Mouse (Mus musculus): ENCODE data around the gene Uqcr10. TPM values are rescaled to one million over a fixed set of nuclear protein-coding genes. Genes with fewer than 3 reads are reported as not detected.

Uqcr10 gene
- polyA plus RNA-seq, 1 experiment, result 1,259 TPM

- 59% methylated on average over 10 of the region's 10 CpGs for WGBS
- TF ChIP-seq POLR2A (IDR thresholded peaks at IDR 0.05; ENCODE audit: insufficient read depth, low read depth, low read length), result no peak
- TF ChIP-seq CTCF (IDR thresholded peaks at IDR 0.05; ENCODE audit: insufficient read depth, low read depth, low read length), result no peak
- H3K4me1 ChIP-seq (ENCODE audit: control insufficient read depth, insufficient read depth, low read length), result peaks cover 9% of the 10 kb centered on the region; the same call in 1 of the 2 replicates
- H3K4me3 ChIP-seq (ENCODE audit: insufficient read depth, low read depth, low read length), result no peak overlapping the region
- H3K27ac ChIP-seq (ENCODE audit: insufficient read depth, low read depth, low read length), result no peak overlapping the region
Observed at GRCm38 (mm10) chr11:4737682-4738081, 33.5 kb upstream of the Uqcr10 start.

DNA sequence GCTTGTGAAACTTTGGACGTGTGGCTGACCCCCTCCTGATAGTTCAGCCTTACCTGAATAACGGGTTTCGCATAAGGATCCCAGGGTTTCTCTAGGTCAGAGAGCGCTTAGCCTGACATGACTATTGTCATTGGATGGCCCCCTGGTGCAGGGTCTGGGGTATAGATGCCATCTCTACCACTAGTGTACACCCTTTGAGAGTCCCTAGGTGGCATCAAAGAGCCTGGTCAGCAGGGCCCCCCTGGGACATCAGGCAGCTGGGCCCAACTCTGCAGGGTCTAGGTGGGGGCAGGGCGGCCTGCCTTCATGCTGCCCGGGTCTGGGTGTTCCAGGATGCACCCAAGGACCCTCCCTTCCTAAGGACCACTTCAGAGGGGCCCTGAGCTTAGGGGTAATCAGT, 32.2 kb upstream of the Uqcr10 start:
- Histone ChIP-seq H3K4me1 (ENCODE audit: control insufficient read depth, insufficient read depth, low read length) (peaks cover 9% of the 10 kb centered on the region; the same call in 1 of the 2 replicates), H3K27ac (ENCODE audit: insufficient read depth, low read depth, low read length) (no peak overlapping the region), H3K4me3 (ENCODE audit: insufficient read depth, low read depth, low read length) (no peak overlapping the region)
- 72% methylated on average over 6 of the region's 6 CpGs for WGBS
- TF ChIP-seq POLR2A (IDR thresholded peaks at IDR 0.05; ENCODE audit: insufficient read depth, low read depth, low read length), result no peak
- TF ChIP-seq CTCF (IDR thresholded peaks at IDR 0.05; ENCODE audit: insufficient read depth, low read depth, low read length), result no peak

GRCm38 (mm10) chr11:4734179-4734578, 30.0 kb upstream of the Uqcr10 start:
- 59% methylated on average over 12 of the region's 12 CpGs for WGBS
- Histone ChIP-seq H3K4me1 (ENCODE audit: control insufficient read depth, insufficient read depth, low read length) (peaks cover 5% of the 10 kb centered on the region; the same call in 1 of the 2 replicates), H3K27ac (ENCODE audit: insufficient read depth, low read depth, low read length) (no peak overlapping the region), H3K4me3 (ENCODE audit: insufficient read depth, low read depth, low read length) (no peak overlapping the region)
- TF ChIP-seq CTCF (IDR thresholded peaks at IDR 0.05; ENCODE audit: insufficient read depth, low read depth, low read length) (no peak), POLR2A (IDR thresholded peaks at IDR 0.05; ENCODE audit: insufficient read depth, low read depth, low read length) (no peak)

DNA sequence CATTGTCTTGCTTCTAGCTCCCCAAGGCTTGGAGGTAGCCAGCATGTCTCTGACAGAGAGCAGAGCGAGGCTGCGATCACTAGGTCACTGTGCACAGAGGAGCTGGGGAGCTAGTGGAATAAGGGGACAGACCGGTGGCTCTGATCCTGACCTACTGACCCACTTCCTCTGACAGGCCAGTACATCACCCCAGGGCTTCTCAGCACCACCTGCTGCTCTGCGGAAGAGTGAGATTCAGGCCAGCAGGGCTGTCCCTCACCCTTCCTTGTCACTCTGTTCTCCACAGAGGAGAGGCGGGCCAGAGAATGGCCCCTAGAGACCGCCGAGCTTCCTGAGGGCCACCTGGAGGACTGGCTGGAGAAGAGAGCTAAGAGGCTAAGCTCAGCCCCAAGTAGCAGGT, 27.6 kb upstream of the Uqcr10 start:
- no peaks in the 10 kb centered on the region for H3K4me1 ChIP-seq (ENCODE audit: control insufficient read depth, insufficient read depth, low read length)
- no peak overlapping the region for H3K4me3 ChIP-seq (ENCODE audit: insufficient read depth, low read depth, low read length)
- TF ChIP-seq CTCF (IDR thresholded peaks at IDR 0.05; ENCODE audit: insufficient read depth, low read depth, low read length) (no peak), POLR2A (IDR thresholded peaks at IDR 0.05; ENCODE audit: insufficient read depth, low read depth, low read length) (no peak)
- whole genome bisulfite sequencing, result 78% methylated on average over 7 of the region's 7 CpGs
- no peak overlapping the region for H3K27ac ChIP-seq (ENCODE audit: insufficient read depth, low read depth, low read length)

DNA sequence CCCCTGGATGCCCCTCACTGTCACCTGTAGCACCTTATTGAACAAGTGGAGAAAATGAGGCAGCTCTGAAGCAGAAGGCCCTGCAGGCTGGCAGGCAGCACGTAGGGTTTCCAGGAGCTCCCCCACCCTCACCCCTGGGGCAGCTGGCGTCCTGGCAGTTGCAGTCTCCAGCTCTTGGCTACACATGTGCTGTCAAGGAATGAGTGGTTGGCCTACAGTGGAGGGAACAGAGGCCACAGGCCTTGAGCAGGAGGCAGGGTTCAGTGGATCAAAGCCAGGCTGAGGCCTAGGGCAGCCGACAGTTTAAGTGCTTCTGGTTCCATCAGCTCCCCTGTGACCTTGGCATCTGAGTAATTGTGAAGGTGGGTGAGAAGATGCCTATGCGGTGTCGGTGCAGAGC, 26.8 kb upstream of the Uqcr10 start:
- Histone ChIP-seq H3K4me3 (ENCODE audit: insufficient read depth, low read depth, low read length) (no peak overlapping the region), H3K27ac (ENCODE audit: insufficient read depth, low read depth, low read length) (no peak overlapping the region), H3K4me1 (ENCODE audit: control insufficient read depth, insufficient read depth, low read length) (no peaks in the 10 kb centered on the region)
- WGBS, result 82% methylated on average over 5 of the region's 5 CpGs
- TF ChIP-seq POLR2A (IDR thresholded peaks at IDR 0.05; ENCODE audit: insufficient read depth, low read depth, low read length), result no peak
- TF ChIP-seq CTCF (IDR thresholded peaks at IDR 0.05; ENCODE audit: insufficient read depth, low read depth, low read length), result no peak

- TF ChIP-seq POLR2A (IDR thresholded peaks at IDR 0.05; ENCODE audit: insufficient read depth, low read depth, low read length), result no peak
- no peak for TF ChIP-seq CTCF (IDR thresholded peaks at IDR 0.05; ENCODE audit: insufficient read depth, low read depth, low read length)
- H3K4me3 ChIP-seq (ENCODE audit: insufficient read depth, low read depth, low read length), result no peak overlapping the region
- no peaks in the 10 kb centered on the region for H3K4me1 ChIP-seq (ENCODE audit: control insufficient read depth, insufficient read depth, low read length)
- 90% methylated on average over 6 of the region's 6 CpGs for WGBS
- no peak overlapping the region for H3K27ac ChIP-seq (ENCODE audit: insufficient read depth, low read depth, low read length)
Observed at GRCm38 (mm10) chr11:4730096-4730495, 26.0 kb upstream of the Uqcr10 start.

DNA sequence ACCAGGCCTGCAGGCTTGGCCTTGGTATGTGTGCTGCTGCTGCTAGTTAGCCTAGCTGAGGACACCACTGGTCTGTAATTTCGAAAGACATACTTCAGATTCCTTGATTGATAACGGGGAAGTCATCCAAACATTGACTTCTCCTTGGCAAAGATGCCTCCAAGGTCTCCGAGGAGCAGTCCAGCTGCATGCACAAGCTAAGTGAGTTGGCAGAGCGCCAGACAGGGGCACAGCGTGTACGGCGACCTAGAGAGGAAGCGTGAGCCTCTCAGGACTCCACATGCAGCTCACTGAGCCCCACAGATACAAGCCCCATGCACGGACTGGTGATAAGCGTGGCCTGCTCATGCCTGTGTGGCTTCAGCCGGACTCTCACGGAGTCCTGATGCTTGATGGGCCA, 25.5 kb upstream of the Uqcr10 start:
- 52% methylated on average over 12 of the region's 12 CpGs for WGBS
- no peak for TF ChIP-seq POLR2A (IDR thresholded peaks at IDR 0.05; ENCODE audit: insufficient read depth, low read depth, low read length)
- no peak for TF ChIP-seq CTCF (IDR thresholded peaks at IDR 0.05; ENCODE audit: insufficient read depth, low read depth, low read length)
- Histone ChIP-seq H3K27ac (ENCODE audit: insufficient read depth, low read depth, low read length) (no peak overlapping the region), H3K4me3 (ENCODE audit: insufficient read depth, low read depth, low read length) (no peak overlapping the region), H3K4me1 (ENCODE audit: control insufficient read depth, insufficient read depth, low read length) (no peaks in the 10 kb centered on the region)

DNA sequence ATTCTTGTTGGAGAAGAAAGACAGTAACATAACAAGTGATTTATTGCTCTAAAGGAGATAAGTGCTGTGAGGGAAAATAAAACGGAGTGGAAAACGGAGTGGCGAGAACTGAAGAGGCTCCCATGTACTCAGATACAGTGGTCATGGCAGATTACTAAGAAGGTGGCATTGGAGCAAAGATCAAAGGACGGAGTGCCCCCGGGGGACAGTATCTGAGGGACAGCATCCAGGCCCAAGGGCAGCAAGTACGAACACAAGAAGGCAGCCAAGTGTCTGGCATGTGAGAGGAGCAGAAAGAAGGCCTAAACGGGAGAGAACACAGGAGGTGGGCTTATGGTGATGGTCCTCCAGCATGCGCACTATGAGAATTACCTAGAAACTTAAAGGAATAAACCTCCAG, 17.6 kb upstream of the Uqcr10 start:
- Histone ChIP-seq H3K4me1 (ENCODE audit: control insufficient read depth, insufficient read depth, low read length) (peaks cover 12% of the 10 kb centered on the region), H3K4me3 (ENCODE audit: insufficient read depth, low read depth, low read length) (no peak overlapping the region), H3K27ac (ENCODE audit: insufficient read depth, low read depth, low read length) (no peak overlapping the region)
- 91% methylated on average over 8 of the region's 8 CpGs for WGBS
- TF ChIP-seq POLR2A (IDR thresholded peaks at IDR 0.05; ENCODE audit: insufficient read depth, low read depth, low read length) (no peak), CTCF (IDR thresholded peaks at IDR 0.05; ENCODE audit: insufficient read depth, low read depth, low read length) (no peak)

GRCm38 (mm10) chr11:4720900-4721580, 16.9 kb upstream of the Uqcr10 start:
- WGBS, result 74% methylated on average over 7 of the region's 7 CpGs
- Histone ChIP-seq H3K27ac (ENCODE audit: insufficient read depth, low read depth, low read length) (no peak overlapping the region), H3K4me1 (ENCODE audit: control insufficient read depth, insufficient read depth, low read length) (peaks cover 12% of the 10 kb centered on the region), H3K4me3 (ENCODE audit: insufficient read depth, low read depth, low read length) (no peak overlapping the region)
- TF ChIP-seq POLR2A (IDR thresholded peaks at IDR 0.05; ENCODE audit: insufficient read depth, low read depth, low read length) (no peak), CTCF (IDR thresholded peaks at IDR 0.05; ENCODE audit: insufficient read depth, low read depth, low read length) (no peak)

All from olfactory bulb, adult 2 months (tissue).